Mouse (Mus musculus): ENCODE measurements around the gene Gbp4. TPM values are rescaled to one million over a fixed set of nuclear protein-coding genes. Genes with fewer than 3 reads are reported as not detected.
"Not testable (repeated sequence)": the region's sequence is repeated elsewhere in the genome, so short reads cannot be mapped to it uniquely, and the experiment has no call there.

Gbp4 gene
- polyA plus RNA-seq, 1 experiment from 2014 or later, result 0.94 TPM

GRCm38 (mm10) chr5:105114696-105115095 lies 24.7 kb downstream of the Gbp4 start:
- H3K36me3 ChIP-seq, result no peaks in the 10 kb centered on the region
- H3K27ac ChIP-seq (replicated peaks), result no peak overlapping the region
- H3K4me3 ChIP-seq, result no peak overlapping the region
- no peaks in the 10 kb centered on the region for H3K9me3 ChIP-seq
- H3K9ac ChIP-seq (replicated peaks), result no peak overlapping the region
- ATAC-seq (replicated peaks), result no peak
- no peaks in the 10 kb centered on the region for H3K4me1 ChIP-seq
- H3K4me2 ChIP-seq (replicated peaks), result no peak overlapping the region
- no peaks in the 10 kb centered on the region for H3K27me3 ChIP-seq
- 90% methylated on average over 2 of the region's 2 CpGs for WGBS

- Histone ChIP-seq H3K4me3 (no peak overlapping the region), H3K4me1 (no peaks in the 10 kb centered on the region), H3K27me3 (no peaks in the 10 kb centered on the region), H3K4me2 (replicated peaks) (no peak overlapping the region), H3K9me3 (no peaks in the 10 kb centered on the region), H3K36me3 (no peaks in the 10 kb centered on the region), H3K9ac (replicated peaks) (no peak overlapping the region), H3K27ac (replicated peaks) (no peak overlapping the region)
- no peak for ATAC-seq (replicated peaks)
- WGBS, result 96% methylated on average over 5 of the region's 5 CpGs
Observed at GRCm38 (mm10) chr5:105113656-105114055, 25.7 kb downstream of the Gbp4 start.

DNA sequence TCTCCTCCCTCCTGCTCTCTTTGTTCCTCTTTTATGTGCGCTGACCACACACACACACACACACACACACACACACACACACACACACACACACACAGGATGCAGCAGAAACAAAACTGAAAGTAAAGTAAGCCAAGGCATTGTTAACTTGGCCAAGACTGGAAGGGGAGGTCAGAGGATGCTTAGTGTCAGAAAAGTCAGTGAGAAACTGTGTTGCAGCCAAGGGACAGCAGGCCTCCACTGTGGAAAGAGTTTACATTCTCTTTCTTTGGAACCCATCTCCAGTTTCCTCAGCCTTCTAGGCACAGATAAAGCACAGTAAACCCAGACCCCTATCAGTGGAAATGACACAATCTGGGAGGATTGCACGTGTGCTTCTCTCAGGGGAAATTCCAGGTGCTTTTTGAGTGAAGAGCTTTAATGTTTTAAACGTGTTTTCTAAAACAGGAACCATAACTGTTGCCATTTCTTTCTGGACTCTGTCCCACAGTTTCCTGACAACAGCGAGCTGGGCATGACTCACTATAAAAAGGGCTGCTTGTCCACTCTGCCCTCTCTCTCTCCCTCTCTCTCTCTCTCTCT lies 29.0 kb downstream of the Gbp4 start:
- H3K27me3 ChIP-seq; H3K9ac ChIP-seq (replicated peaks); H3K4me3 ChIP-seq; ATAC-seq (replicated peaks); H3K27ac ChIP-seq (replicated peaks); H3K36me3 ChIP-seq; H3K4me1 ChIP-seq; H3K4me2 ChIP-seq (replicated peaks); H3K9me3 ChIP-seq: not testable (repeated sequence)
- 15% methylated on average over 3 of the region's 4 CpGs for WGBS

- 45% methylated on average over 1 of the region's 1 CpGs for WGBS
- not testable (repeated sequence) for H3K4me1 ChIP-seq; H3K27me3 ChIP-seq; ATAC-seq (replicated peaks); H3K9ac ChIP-seq (replicated peaks); H3K9me3 ChIP-seq; H3K4me3 ChIP-seq; H3K36me3 ChIP-seq; H3K4me2 ChIP-seq (replicated peaks); H3K27ac ChIP-seq (replicated peaks)
Observed at GRCm38 (mm10) chr5:105109775-105110174, 29.6 kb downstream of the Gbp4 start.

DNA sequence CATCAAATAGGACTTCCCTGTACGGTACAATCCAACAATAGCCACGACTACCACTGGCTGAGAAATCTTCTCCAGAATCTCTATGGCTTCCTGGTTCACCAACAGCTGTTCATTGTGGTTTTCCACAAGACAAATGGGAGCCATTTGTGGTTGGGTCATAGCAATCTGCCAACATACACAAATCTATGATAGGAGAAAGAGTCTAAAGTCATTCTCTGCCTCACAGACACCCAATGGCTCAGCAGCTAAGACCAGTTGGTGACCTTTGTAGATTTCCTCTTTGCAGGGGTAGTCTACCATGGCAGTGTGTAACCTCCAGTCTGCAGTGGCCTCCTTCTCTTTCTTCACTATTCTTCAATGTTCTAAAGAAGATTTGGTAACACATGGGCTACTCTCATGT lies 33.7 kb downstream of the Gbp4 start:
- not testable (repeated sequence) for H3K9me3 ChIP-seq; H3K36me3 ChIP-seq; ATAC-seq (replicated peaks); H3K27me3 ChIP-seq; H3K27ac ChIP-seq (replicated peaks); H3K9ac ChIP-seq (replicated peaks); H3K4me2 ChIP-seq (replicated peaks); H3K4me3 ChIP-seq; H3K4me1 ChIP-seq
- 81% methylated on average over 2 of the region's 2 CpGs for WGBS

- Histone ChIP-seq H3K4me2 (replicated peaks) (no peak overlapping the region), H3K36me3 (no peaks in the 10 kb centered on the region), H3K27ac (replicated peaks) (no peak overlapping the region), H3K4me1 (no peaks in the 10 kb centered on the region), H3K27me3 (no peaks in the 10 kb centered on the region), H3K9me3 (peaks cover 1% of the 10 kb centered on the region; the same call in 1 of the 2 replicates), H3K4me3 (no peak overlapping the region), H3K9ac (replicated peaks) (no peak overlapping the region)
- ATAC-seq (replicated peaks), result no peak
Observed at GRCm38 (mm10) chr5:105081900-105082299, 57.5 kb downstream of the Gbp4 start.

- not testable (repeated sequence) for ATAC-seq (replicated peaks); H3K4me3 ChIP-seq; H3K4me2 ChIP-seq (replicated peaks); H3K4me1 ChIP-seq; H3K9ac ChIP-seq (replicated peaks); H3K36me3 ChIP-seq; H3K9me3 ChIP-seq; H3K27ac ChIP-seq (replicated peaks); H3K27me3 ChIP-seq
Observed at GRCm38 (mm10) chr5:105068356-105068755, 71.0 kb downstream of the Gbp4 start.

Other genes starting within 250 kb of the Gbp4 start
- gene Abcg3, start 156.9 kb downstream of the Gbp4 start, polyA plus RNA-seq (2015; fragmentation: Nextera tagmentation; extraction: Ambion mirVana), result 0.22 and 0.23 TPM in 2 replicates
- gene Gbp9, start within 50 bp of the Gbp4 start, polyA plus RNA-seq (2015; fragmentation: Nextera tagmentation; extraction: Ambion mirVana), result 0.78 and 0.88 TPM in 2 replicates
- gene Gbp8, start within 50 bp of the Gbp4 start, polyA plus RNA-seq (2015; fragmentation: Nextera tagmentation; extraction: Ambion mirVana), result 0.27 and 0.38 TPM in 2 replicates
- gene Gbp10, start 99.9 kb upstream of the Gbp4 start, polyA plus RNA-seq (2015; fragmentation: Nextera tagmentation; extraction: Ambion mirVana), result 0.50 and 0.78 TPM in 2 replicates
- 0.17 TPM in 1 of 2 replicates, not detected in the other for gene Gm43302, start 154.1 kb upstream of the Gbp4 start, polyA plus RNA-seq (2015; fragmentation: Nextera tagmentation; extraction: Ambion mirVana)
- gene Gbp6, start 154.1 kb upstream of the Gbp4 start, polyA plus RNA-seq (2015; fragmentation: Nextera tagmentation; extraction: Ambion mirVana), result 1.2 and 1.4 TPM in 2 replicates